Mouse (Mus musculus): ENCODE data around the gene Kat2a.

DNA sequence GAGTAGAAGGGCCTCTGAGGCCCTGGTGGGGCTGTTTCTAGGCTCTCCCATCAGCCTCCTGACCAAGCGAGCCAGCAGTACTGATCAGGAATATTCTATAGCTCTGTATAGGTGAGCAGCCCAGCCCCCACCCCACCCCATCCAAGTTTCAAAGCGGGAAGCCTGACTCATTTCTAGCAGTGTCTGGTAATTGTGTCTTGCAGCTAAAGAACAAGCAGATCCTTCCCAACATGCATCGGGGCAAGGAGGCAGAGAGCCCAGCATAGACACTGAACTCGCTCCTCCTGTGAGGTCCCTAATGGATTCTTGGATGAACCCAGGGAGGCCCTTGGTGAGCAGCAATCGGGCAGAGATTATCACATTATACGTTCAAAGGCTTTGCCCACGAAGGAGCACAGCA is 34.5 kb downstream of the Kat2a start:
- TF ChIP-seq CTCF (conservative IDR thresholded peaks at IDR 0.05; ENCODE audit: insufficient read depth, insufficient read length, low read depth, low read length), result no peak
- TF ChIP-seq POLR2A (IDR thresholded peaks at IDR 0.05; ENCODE audit: low read depth, low read length), result no peak

Measured in kidney, adult 2 months (tissue).